Mouse (Mus musculus) ES-E14 (cell line): ENCODE results near the gene Iqgap1. TPM values are rescaled to one million over a fixed set of nuclear protein-coding genes. Genes with fewer than 3 reads are reported as not detected.
A peak's percentile ranks its signal among the peaks of the same experiment; 100 is the strongest.

Source experiments
- DNase-seq: peaks from one replicate; pipeline ENCODE4 v3.0.0-alpha.2; 2013; ENCODE audit warnings: low read depth, low spot score
- H3K27ac ChIP-seq: 2 replicates; pipeline ENCODE4 v1.5.1; 2012; ENCODE audit warnings: low read depth, mild to moderate bottlenecking, low read length, moderate library complexity, mixed read lengths; ENCODE audit not compliant: poor library complexity, insufficient read depth, severe bottlenecking
- H3K36me3 ChIP-seq: 2 replicates; pipeline ENCODE4 v1.6.1; 2012; ENCODE audit warnings: mild to moderate bottlenecking, low read length, moderate library complexity, mixed read lengths; ENCODE audit not compliant: control insufficient read depth, poor library complexity, insufficient read depth, severe bottlenecking
- H3K4me1 ChIP-seq, 2 experiments: fragments of 150-350 bp in 1 of 2; sonication (generic) in 1 of 2; 2 replicates each; pipeline ENCODE4 v1.6.1; 2012; ENCODE audit warnings: low read length in 2 of 2, mild to moderate bottlenecking in 1 of 2, mixed read lengths in 1 of 2; ENCODE audit not compliant: control insufficient read depth in 2 of 2, insufficient read depth in 2 of 2, poor library complexity in 1 of 2
- H3K4me3 ChIP-seq, 2 experiments: fragments of 150-350 bp in 1 of 2; sonication (generic) in 1 of 2; 2 replicates each; pipeline ENCODE4 v1.5.1; 2012; ENCODE audit warnings: low read length in 2 of 2, low read depth in 1 of 2, mild to moderate bottlenecking in 1 of 2, mixed read lengths in 1 of 2; ENCODE audit not compliant: insufficient read depth in 1 of 2, poor library complexity in 1 of 2, severe bottlenecking in 1 of 2
- H3K9ac ChIP-seq: 2 replicates; pipeline ENCODE4 v1.6.1; 2012; ENCODE audit warnings: low read depth, mild to moderate bottlenecking, low read length, mixed read lengths; ENCODE audit not compliant: poor library complexity, insufficient read depth, severe bottlenecking
- H3K9me3 ChIP-seq: fragments of 150-350 bp; sonication (generic); 2 replicates; pipeline ENCODE4 v1.6.1; 2012; ENCODE audit warnings: low read depth, mild to moderate bottlenecking, low read length; ENCODE audit not compliant: control insufficient read depth, insufficient read depth
- CHD2 ChIP-seq: IDR thresholded peaks from 2 replicates; pipeline ENCODE4 v1.6.1; 2014; ENCODE audit warnings: mild to moderate bottlenecking, low read depth, low read length, inconsistent platforms
- HCFC1 ChIP-seq: IDR thresholded peaks from 2 replicates; pipeline ENCODE4 v1.6.1; 2012; ENCODE audit warnings: low read length, inconsistent platforms, borderline replicate concordance; ENCODE audit not compliant: insufficient read depth
- MAFK ChIP-seq: IDR thresholded peaks from 2 replicates; pipeline ENCODE4 v1.6.1; 2014; ENCODE audit warnings: mild to moderate bottlenecking, low read depth, low read length, inconsistent platforms; ENCODE audit not compliant: insufficient read depth
- ZC3H11A ChIP-seq: IDR thresholded peaks from 2 replicates; pipeline ENCODE4 v1.6.1; 2012; ENCODE audit warnings: low read depth, mild to moderate bottlenecking, inconsistent platforms, low read length, borderline replicate concordance
- ZNF384 ChIP-seq: IDR thresholded peaks from 2 replicates; pipeline ENCODE4 v1.6.1; 2012; ENCODE audit warnings: low read depth, low read length, inconsistent platforms
- in situ Hi-C, 2 experiments: fragments of 600-800 bp; cut with MboI; formaldehyde crosslinking; loops; one replicate each; pipeline ENCODE4 v1.15.1; 2025; ENCODE audit warnings: low sequenced_read_pairs in 2 of 2, inconsistent platforms in 1 of 2; ENCODE audit not compliant: unreplicated experiment in 2 of 2
- total RNA-seq: library from RNA; depleted of rRNA; stranded (reverse); fragments of 300-350 nt; gene quantifications from 2 replicates; pipeline ENCODE4 v1.2.3, GENCODE M21; 2012

The Iqgap1 gene
- total RNA-seq, 1 experiment, result 135 TPM

- in situ Hi-C loops, result no loop called here
- Histone ChIP-seq H3K4me1 (peaks cover 8 to 10% of the 10 kb centered on the region in 2 experiments), H3K4me3 (no peak overlapping the region), H3K9ac (no peak overlapping the region), H3K9me3 (no peaks in the 10 kb centered on the region), H3K27ac (no peak overlapping the region), H3K36me3 (no peaks in the 10 kb centered on the region)
- no peak for TF ChIP-seq HCFC1
- TF ChIP-seq CHD2, result no peak
- 0 out of 2 replicates have a peak, but pooled peaks have one; percentile 37 for TF ChIP-seq MAFK
- TF ChIP-seq ZC3H11A, result no peak
- no peak for TF ChIP-seq ZNF384
- DNase-seq, result no peak
Observed at GRCm38 (mm10) chr7:80828146-80828860, 2.5 kb upstream of the Iqgap1 start.

DNA sequence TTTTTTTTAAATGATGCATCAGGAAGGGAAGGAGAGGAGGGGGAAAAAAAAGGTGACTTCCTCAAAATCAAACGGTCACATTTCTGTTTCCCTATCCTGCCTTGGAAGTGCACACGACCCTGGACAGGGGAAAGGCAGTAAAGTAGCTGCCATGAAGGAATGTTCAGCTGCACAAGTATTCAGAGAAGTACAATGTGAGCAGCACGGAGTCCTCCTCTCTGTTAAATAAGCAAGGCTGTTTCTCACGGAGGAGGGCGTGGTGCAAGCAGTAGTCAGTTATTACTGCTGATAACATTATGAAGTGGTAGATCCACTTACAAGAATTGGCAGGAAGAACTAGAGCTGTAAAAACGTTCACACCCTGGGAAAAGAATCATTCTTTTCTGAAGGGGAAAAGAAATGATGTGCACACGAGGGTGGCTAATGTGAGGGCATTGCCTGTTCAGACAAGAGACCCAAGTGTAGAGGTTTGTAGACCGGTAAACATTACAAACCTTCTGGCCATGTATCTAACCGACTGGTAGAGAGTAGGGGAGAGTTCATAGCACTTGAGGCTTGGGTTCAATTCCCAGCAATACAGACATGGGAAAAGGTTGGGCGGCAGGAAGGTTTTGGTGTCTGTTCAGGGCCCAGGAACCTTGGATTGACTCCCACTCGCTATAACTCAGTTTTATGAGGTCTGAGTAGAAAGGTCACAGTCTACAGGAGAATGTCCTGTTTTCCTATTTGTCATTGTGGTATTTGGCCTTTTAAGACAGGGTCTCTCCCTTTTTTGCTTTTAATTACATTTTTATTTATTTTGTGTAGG is 1.7 kb downstream of the Iqgap1 start:
- Histone ChIP-seq H3K9ac (no peak overlapping the region), H3K4me3 (no peak overlapping the region), H3K4me1 (peaks cover 9 to 16% of the 10 kb centered on the region in 2 experiments), H3K27ac (no peak overlapping the region), H3K36me3 (no peaks in the 10 kb centered on the region), H3K9me3 (no peaks in the 10 kb centered on the region)
- TF ChIP-seq HCFC1 (no peak), ZNF384 (no peak), ZC3H11A (no peak), CHD2 (no peak), MAFK (no peak)
- in situ Hi-C loops, result no loop called here
- no peak for DNase-seq

DNA sequence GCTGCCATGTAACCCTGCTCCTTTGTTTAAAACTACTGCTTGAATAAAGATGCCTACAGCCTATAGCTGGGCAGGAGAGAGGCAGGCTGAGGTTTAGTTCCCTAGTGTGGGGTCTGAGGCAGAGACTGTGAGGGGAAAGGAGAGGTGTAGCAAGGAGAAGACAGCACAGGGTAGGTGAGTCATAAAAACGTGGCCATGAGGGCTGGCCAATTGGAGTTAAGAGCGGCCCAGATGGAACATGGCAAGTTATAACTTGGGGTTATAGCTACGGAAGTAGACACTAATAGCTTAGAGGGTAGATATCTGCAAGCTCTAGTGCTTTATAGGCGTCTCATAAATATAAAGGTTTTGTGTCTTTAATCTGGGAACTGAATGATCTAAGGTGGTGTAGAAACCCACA is 2.5 kb downstream of the Iqgap1 start:
- no peak overlapping the region for H3K9ac ChIP-seq
- no peaks in the 10 kb centered on the region for H3K9me3 ChIP-seq
- in situ Hi-C loops, result no loop called here
- H3K27ac ChIP-seq, result no peak overlapping the region
- DNase-seq, result no peak
- peaks cover 9 to 15% of the 10 kb centered on the region in 2 experiments for H3K4me1 ChIP-seq
- no peak overlapping the region for H3K4me3 ChIP-seq
- TF ChIP-seq MAFK (no peak), ZNF384 (no peak), ZC3H11A (no peak), HCFC1 (no peak), CHD2 (no peak)
- H3K36me3 ChIP-seq, result no peaks in the 10 kb centered on the region

DNA sequence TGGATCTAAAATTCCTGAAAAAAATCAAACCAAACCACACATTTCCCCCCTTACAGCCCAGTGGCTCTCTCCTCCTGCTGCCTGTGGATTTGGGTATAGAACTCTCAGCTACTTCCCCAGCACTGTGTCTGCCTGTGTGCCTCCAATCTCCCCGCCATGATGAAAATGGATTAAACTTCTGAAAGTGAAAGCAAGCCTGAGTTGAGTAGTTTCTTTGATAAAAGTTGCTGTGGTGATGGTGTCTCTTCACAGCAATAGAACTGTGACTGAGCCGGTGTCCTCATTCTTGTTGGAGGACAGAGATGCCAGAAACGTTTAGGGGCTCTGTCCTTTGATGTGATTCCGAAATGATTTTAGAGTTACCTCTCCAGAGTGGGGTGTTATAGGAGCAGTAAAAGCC is 4.9 kb downstream of the Iqgap1 start:
- DNase-seq, result no peak
- Histone ChIP-seq H3K27ac (no peak overlapping the region), H3K4me1 (peaks cover 15 to 18% of the 10 kb centered on the region in 2 experiments), H3K4me3 (no peak overlapping the region), H3K36me3 (no peaks in the 10 kb centered on the region), H3K9ac (no peak overlapping the region), H3K9me3 (no peaks in the 10 kb centered on the region)
- in situ Hi-C loops, result no loop called here
- TF ChIP-seq HCFC1, result no peak
- no peak for TF ChIP-seq CHD2
- TF ChIP-seq ZC3H11A, result no peak
- no peak for TF ChIP-seq MAFK
- no peak for TF ChIP-seq ZNF384
